Mouse (Mus musculus): Measurements from ENCODE around the gene 4931428L18Rik.

GRCm38 (mm10) chr1:31058861-31059351 is 163.6 kb downstream of the 4931428L18Rik start:
- TF ChIP-seq CTCF (IDR thresholded peaks at IDR 0.05; ENCODE audit: control insufficient read depth, insufficient read depth, insufficient read length) = no peak
- no peak for TF ChIP-seq CEBPB (IDR thresholded peaks at IDR 0.05; ENCODE audit: low read depth)

Measured in C2C12 (cell line).